Mouse (Mus musculus) spleen, adult 2 months (tissue): Measurements from ENCODE around the gene Adamts8.

Source experiments
- CTCF ChIP-seq: fragments of 200-500 bp; IDR thresholded peaks from 2 replicates; pipeline ENCODE4 v1.5.1; 2011; ENCODE audit warnings: mild to moderate bottlenecking, inconsistent platforms; ENCODE audit not compliant: insufficient read depth, insufficient read length, insufficient replicate concordance; ENCODE audit errors: extremely low read depth
- POLR2A ChIP-seq: fragments of 200-500 bp; IDR thresholded peaks from 2 replicates; pipeline ENCODE4 v1.6.1; 2011; ENCODE audit warnings: low read depth, low read length, inconsistent platforms

- TF ChIP-seq POLR2A (no peak), CTCF (no peak)
Measured at GRCm38 (mm10) chr9:30903266-30903665, 39.1 kb upstream of the Adamts8 start.
